Mouse (Mus musculus) kidney, postnatal 4 days (tissue): ENCODE results near the gene Lpar5.
"Not testable (repeated sequence)": the region's sequence is repeated elsewhere in the genome, so short reads cannot be mapped to it uniquely, and the experiment has no call there.

Source experiments
- DNase-seq, 2 experiments: peaks; one replicate each; pipeline ENCODE4 v3.0.0; 2021; ENCODE audit warnings: mixed read lengths in 2 of 2

The Lpar5 gene

GRCm38 (mm10) chr6:125067571-125067995 is at the start of gene Lpar5:
Gene Lpar5 (plus strand): TSS chr6:125067920.
- no peak for DNase-seq

GRCm38 (mm10) chr6:125030532-125030931 is 37.2 kb upstream of the Lpar5 start:
- DNase-seq = peak; percentile 76 to 78

GRCm38 (mm10) chr6:125031604-125032003 is 36.1 kb upstream of the Lpar5 start:
- DNase-seq = no peak

GRCm38 (mm10) chr6:125038666-125039065 is 29.1 kb upstream of the Lpar5 start:
- peak in 1 of 2 experiments; percentile 6 for DNase-seq

- peak in 1 of 2 experiments; percentile 26 for DNase-seq
Measured at GRCm38 (mm10) chr6:125039131-125039530, 28.6 kb upstream of the Lpar5 start.

GRCm38 (mm10) chr6:125039533-125040153 is 28.1 kb upstream of the Lpar5 start, which contains the start of gene Ing4:
Gene Ing4 (plus strand): TSS chr6:125039760.
- peak; percentile 94 to 96 for DNase-seq

- no peak for DNase-seq
Measured at GRCm38 (mm10) chr6:125040221-125040620, 27.5 kb upstream of the Lpar5 start.

- DNase-seq = no peak
Measured at GRCm38 (mm10) chr6:125041047-125041446, 26.7 kb upstream of the Lpar5 start.

GRCm38 (mm10) chr6:125042081-125042480 is 25.6 kb upstream of the Lpar5 start:
- no peak for DNase-seq

- peak; percentile 89 to 92 for DNase-seq
Measured at GRCm38 (mm10) chr6:125046691-125047090, 21.0 kb upstream of the Lpar5 start.

- peak; percentile 34 to 40 for DNase-seq
Measured at GRCm38 (mm10) chr6:125049678-125050077, 18.0 kb upstream of the Lpar5 start, which contains the start of gene Acrbp. Gene Acrbp (plus strand): TSS chr6:125049689.

- DNase-seq = peak; percentile 35 to 38
Measured at GRCm38 (mm10) chr6:125051237-125051636, 16.5 kb upstream of the Lpar5 start.

GRCm38 (mm10) chr6:125061493-125061892 is 6.2 kb upstream of the Lpar5 start:
- peak in 1 of 2 experiments; percentile 30 for DNase-seq

- no peak for DNase-seq
Measured at GRCm38 (mm10) chr6:125062511-125062910, 5.2 kb upstream of the Lpar5 start.

GRCm38 (mm10) chr6:125063906-125064305 is 3.8 kb upstream of the Lpar5 start:
- no peak for DNase-seq

GRCm38 (mm10) chr6:125065223-125065622 is 2.5 kb upstream of the Lpar5 start:
- DNase-seq = not testable (repeated sequence)

- DNase-seq = no peak
Measured at GRCm38 (mm10) chr6:125071170-125071895, 3.6 kb downstream of the Lpar5 start.

- peak; percentile 48 to 67 for DNase-seq
Measured at GRCm38 (mm10) chr6:125071896-125072279, 4.2 kb downstream of the Lpar5 start.

- no peak for DNase-seq
Measured at GRCm38 (mm10) chr6:125073825-125074224, 6.1 kb downstream of the Lpar5 start.

- DNase-seq = no peak
Measured at GRCm38 (mm10) chr6:125081394-125081793, 13.7 kb downstream of the Lpar5 start.

GRCm38 (mm10) chr6:125081797-125082560 is 14.3 kb downstream of the Lpar5 start:
- peak; percentile 97 to 98 for DNase-seq

GRCm38 (mm10) chr6:125082801-125083386 is 15.2 kb downstream of the Lpar5 start:
- no peak for DNase-seq

GRCm38 (mm10) chr6:125084424-125084823 is 16.7 kb downstream of the Lpar5 start:
- DNase-seq = peak; percentile 65 to 76
